Mouse (Mus musculus) embryonic facial prominence, embryonic 12.5 days (tissue): ENCODE measurements at regions not wholly inside any gene's neighbourhood (a gene's known extent, or its start where the extent isn't known, plus 50 kb on each side); places are given as distances from the start of the nearest gene placed in this dataset.

ENCODE experiments used
- ATAC-seq: fragments of 200-750 bp; cut with Nextera tagmentation; 2 replicates; pipeline ENCODE4 v1.8.0; 2017; ENCODE audit not compliant: insufficient number of reproducible peaks, insufficient read depth, low FRiP score, low TSS enrichment
- H3K27ac ChIP-seq: fragments of 300-500 bp; sonication (generic); 2 replicates; pipeline ENCODE4 v1.5.1; 2016; ENCODE audit warnings: mild to moderate bottlenecking
- H3K27me3 ChIP-seq: fragments of 300-500 bp; sonication (generic); 2 replicates; pipeline ENCODE4 v1.6.1; 2016; ENCODE audit warnings: mild to moderate bottlenecking, moderate library complexity
- H3K36me3 ChIP-seq: fragments of 300-500 bp; sonication (generic); 2 replicates; pipeline ENCODE4 v1.6.1; 2016; ENCODE audit warnings: mild to moderate bottlenecking
- H3K4me1 ChIP-seq: fragments of 300-500 bp; sonication (generic); 2 replicates; pipeline ENCODE4 v1.6.1; 2016
- H3K4me2 ChIP-seq: fragments of 300-500 bp; sonication (generic); replicated peaks from 2 replicates; pipeline ENCODE4 v1.6.1; 2016; ENCODE audit warnings: mild to moderate bottlenecking, moderate library complexity
- H3K4me3 ChIP-seq: fragments of 300-500 bp; sonication (generic); 2 replicates; pipeline ENCODE4 v1.5.1; 2016; ENCODE audit warnings: mild to moderate bottlenecking
- H3K9ac ChIP-seq: fragments of 300-500 bp; sonication (generic); 2 replicates; pipeline ENCODE4 v1.6.1; 2016; ENCODE audit warnings: mild to moderate bottlenecking, moderate library complexity
- H3K9me3 ChIP-seq: fragments of 300-500 bp; sonication (generic); 2 replicates; pipeline ENCODE4 v1.6.1; 2016; ENCODE audit warnings: mild to moderate bottlenecking, moderate library complexity
- WGBS: fragments of 180-500 bp; shearing (Covaris S2); methylation state at CpG from one replicate; pipeline ENCODE4 v1.1.7; 2016; 5-methylcytosine and 5-hydroxymethylcytosine counted together

- Histone ChIP-seq H3K9ac (no peak overlapping the region), H3K4me2 (no peak overlapping the region)
- no peak for ATAC-seq
These were observed 248.8 kb downstream of the Fam49a start for GRCm38 (mm10) chr12:12510764-12511163.

DNA sequence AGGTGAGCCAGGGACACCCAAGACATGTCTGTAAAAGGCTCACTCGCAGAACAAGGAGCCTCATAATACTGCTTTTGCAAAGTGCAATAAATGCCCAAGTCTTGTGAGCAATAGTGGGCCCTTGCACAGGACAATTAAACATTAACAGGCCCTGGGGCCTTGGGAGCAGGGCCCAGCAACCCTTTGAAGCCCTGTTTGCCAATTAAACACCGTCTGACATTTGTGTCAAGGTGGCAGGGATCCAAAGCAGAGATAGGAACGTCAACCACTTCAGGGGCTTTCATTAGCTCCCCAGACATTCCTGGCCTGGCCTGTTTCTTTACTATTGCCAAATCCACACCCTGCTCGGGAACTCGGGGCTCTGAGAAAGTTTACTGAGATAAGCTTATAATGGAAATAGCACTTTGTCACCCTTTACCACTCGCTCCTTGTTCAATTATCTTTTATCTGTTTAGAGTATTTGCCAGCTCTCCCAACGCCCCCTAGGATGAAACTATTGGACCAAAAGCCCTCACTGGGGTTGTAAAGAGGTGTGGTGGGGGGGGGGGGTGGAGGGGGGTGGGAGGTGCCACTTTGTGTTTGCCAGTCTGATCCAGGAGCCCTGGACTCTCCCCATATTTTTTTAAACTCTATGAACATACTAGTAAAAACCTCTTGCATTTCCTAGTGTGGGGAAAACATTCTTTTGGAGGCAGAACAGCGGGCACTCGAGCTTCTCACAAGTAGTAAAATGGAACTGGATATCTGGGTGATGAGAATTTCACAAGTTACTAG, 247.4 kb downstream of the Fam49a start:
- Histone ChIP-seq H3K9me3 (no peaks in the 10 kb centered on the region), H3K9ac (no peak overlapping the region), H3K27me3 (no peaks in the 10 kb centered on the region), H3K27ac (no peak overlapping the region), H3K4me3 (no peak overlapping the region), H3K4me1 (no peaks in the 10 kb centered on the region), H3K4me2 (no peak overlapping the region), H3K36me3 (no peaks in the 10 kb centered on the region)
- ATAC-seq, result no peak
- 53% methylated on average over 9 of the region's 9 CpGs for WGBS

More at GRCm38 (mm10) chr12:12510764-12511163, 248.8 kb downstream of the Fam49a start:
- Histone ChIP-seq H3K27me3 (no peaks in the 10 kb centered on the region), H3K27ac (no peak overlapping the region), H3K4me1 (no peaks in the 10 kb centered on the region), H3K36me3 (no peaks in the 10 kb centered on the region), H3K4me3 (no peak overlapping the region), H3K9me3 (no peaks in the 10 kb centered on the region)

- Histone ChIP-seq H3K36me3 (no peaks in the 10 kb centered on the region), H3K27ac (no peak overlapping the region), H3K27me3 (no peaks in the 10 kb centered on the region), H3K4me3 (no peak overlapping the region), H3K9ac (no peak overlapping the region), H3K4me2 (no peak overlapping the region), H3K9me3 (no peaks in the 10 kb centered on the region), H3K4me1 (no peaks in the 10 kb centered on the region)
- ATAC-seq, result no peak
- WGBS, result 70% methylated on average over 9 of the region's 9 CpGs
These were observed 246.7 kb downstream of the Fam49a start for GRCm38 (mm10) chr12:12508487-12509125.

GRCm38 (mm10) chr12:12506671-12507070, 244.7 kb downstream of the Fam49a start:
- no peaks in the 10 kb centered on the region for H3K27me3 ChIP-seq
- H3K9ac ChIP-seq, result no peak overlapping the region
- H3K4me2 ChIP-seq, result no peak overlapping the region
- WGBS, result 88% methylated on average over 3 of the region's 3 CpGs
- no peak overlapping the region for H3K4me3 ChIP-seq
- H3K36me3 ChIP-seq, result no peaks in the 10 kb centered on the region
- no peak overlapping the region for H3K27ac ChIP-seq
- H3K9me3 ChIP-seq, result no peaks in the 10 kb centered on the region
- ATAC-seq, result no peak
- H3K4me1 ChIP-seq, result no peaks in the 10 kb centered on the region

DNA sequence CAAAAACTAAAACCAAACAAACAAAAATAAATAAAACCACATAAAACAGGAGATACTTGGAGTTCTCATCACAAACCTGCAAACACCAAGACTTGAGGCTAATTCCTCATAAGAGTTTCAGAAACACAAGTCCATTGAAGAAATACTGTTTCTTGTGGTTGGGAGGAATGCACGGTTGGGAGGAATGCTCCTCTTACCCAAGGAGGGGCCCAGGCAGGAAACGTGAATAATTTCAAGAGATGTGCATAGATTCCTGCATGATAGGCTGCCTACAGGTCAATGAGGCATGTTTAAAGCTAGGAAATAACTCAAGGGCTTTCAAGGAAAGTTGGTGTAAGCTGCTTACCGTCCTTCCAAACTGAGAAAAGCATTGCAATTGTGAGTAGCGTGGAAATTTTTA, 243.7 kb downstream of the Fam49a start:
- 70% methylated on average over 4 of the region's 4 CpGs for WGBS
- Histone ChIP-seq H3K27me3 (no peaks in the 10 kb centered on the region), H3K27ac (no peak overlapping the region), H3K4me1 (no peaks in the 10 kb centered on the region), H3K9me3 (no peaks in the 10 kb centered on the region), H3K4me2 (no peak overlapping the region), H3K9ac (no peak overlapping the region), H3K36me3 (no peaks in the 10 kb centered on the region), H3K4me3 (no peak overlapping the region)
- ATAC-seq, result no peak

DNA sequence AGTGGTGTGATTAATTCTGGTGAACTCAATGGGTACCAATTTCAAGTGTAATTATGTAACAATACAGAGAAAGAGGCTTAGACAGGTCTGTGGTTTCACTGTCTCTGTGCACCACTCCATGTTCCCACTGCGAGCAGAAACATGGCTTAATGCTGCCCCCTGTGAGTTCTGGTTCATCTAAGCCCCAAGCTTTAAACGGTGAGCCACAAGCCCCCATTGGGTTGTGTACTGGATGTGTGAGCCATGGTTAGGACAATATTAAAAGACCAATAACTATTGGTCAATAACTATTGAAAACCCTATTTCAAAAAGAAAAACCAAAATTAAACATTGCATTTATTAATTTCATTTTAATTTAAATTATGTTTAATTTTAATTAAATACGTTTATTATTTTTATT, 238.0 kb downstream of the Fam49a start:
- no peak for ATAC-seq
- H3K9ac ChIP-seq, result no peak overlapping the region
- H3K4me1 ChIP-seq, result peaks cover 7% of the 10 kb centered on the region; the same call in 1 of the 2 replicates
- WGBS, result 66% methylated on average over 3 of the region's 3 CpGs
- H3K27ac ChIP-seq, result no peak overlapping the region
- H3K27me3 ChIP-seq, result no peaks in the 10 kb centered on the region
- H3K4me3 ChIP-seq, result no peak overlapping the region
- no peak overlapping the region for H3K4me2 ChIP-seq
- H3K9me3 ChIP-seq, result no peaks in the 10 kb centered on the region
- no peaks in the 10 kb centered on the region for H3K36me3 ChIP-seq

- Histone ChIP-seq H3K9ac (no peak overlapping the region), H3K9me3 (no peaks in the 10 kb centered on the region), H3K4me3 (no peak overlapping the region), H3K27ac (no peak overlapping the region), H3K36me3 (no peaks in the 10 kb centered on the region), H3K4me2 (no peak overlapping the region), H3K27me3 (no peaks in the 10 kb centered on the region), H3K4me1 (peaks cover 7% of the 10 kb centered on the region; the same call in 1 of the 2 replicates)
- ATAC-seq, result no peak
These were observed 236.7 kb downstream of the Fam49a start for GRCm38 (mm10) chr12:12498621-12499020.

GRCm38 (mm10) chr12:12497277-12497841, 235.4 kb downstream of the Fam49a start:
- Histone ChIP-seq H3K27me3 (no peaks in the 10 kb centered on the region), H3K27ac (no peak overlapping the region), H3K36me3 (no peaks in the 10 kb centered on the region), H3K4me3 (no peak overlapping the region), H3K4me1 (peaks cover 7% of the 10 kb centered on the region; the same call in 1 of the 2 replicates), H3K4me2 (no peak overlapping the region), H3K9ac (no peak overlapping the region), H3K9me3 (no peaks in the 10 kb centered on the region)
- 81% methylated on average over 6 of the region's 6 CpGs for WGBS
- ATAC-seq, result no peak

DNA sequence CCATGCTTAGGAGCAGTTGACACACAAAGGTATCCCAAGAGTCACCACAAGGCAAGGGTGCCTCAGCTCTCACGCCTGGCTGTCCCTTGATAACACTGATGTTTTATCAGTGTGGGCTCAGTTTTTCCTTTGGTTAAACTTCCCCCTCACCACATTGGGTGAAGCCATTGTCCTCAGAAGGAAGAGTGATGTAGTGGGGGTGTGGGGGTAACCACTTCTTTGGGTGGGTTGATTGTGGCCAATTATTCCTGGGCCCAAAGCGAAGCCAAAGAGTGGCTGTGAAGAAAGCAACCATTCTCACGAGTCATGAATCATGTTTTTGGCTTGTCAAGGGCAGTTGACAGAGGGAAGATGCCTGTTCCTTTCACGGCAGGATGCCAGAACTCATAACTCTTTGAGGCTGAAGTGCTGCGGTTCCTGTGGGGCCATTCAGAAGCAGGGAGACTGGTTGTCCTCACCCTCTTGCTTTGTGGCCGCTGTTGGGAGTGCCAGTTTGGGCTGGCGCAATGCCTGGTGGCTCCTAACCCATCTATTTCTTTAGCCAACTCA, 234.7 kb downstream of the Fam49a start:
- no peak for ATAC-seq
- H3K27ac ChIP-seq, result no peak overlapping the region
- H3K9me3 ChIP-seq, result no peaks in the 10 kb centered on the region
- H3K4me2 ChIP-seq, result no peak overlapping the region
- no peak overlapping the region for H3K9ac ChIP-seq
- no peak overlapping the region for H3K4me3 ChIP-seq
- no peaks in the 10 kb centered on the region for H3K27me3 ChIP-seq
- peaks cover 7% of the 10 kb centered on the region; the same call in 1 of the 2 replicates for H3K4me1 ChIP-seq
- 85% methylated on average over 7 of the region's 7 CpGs for WGBS
- H3K36me3 ChIP-seq, result no peaks in the 10 kb centered on the region

DNA sequence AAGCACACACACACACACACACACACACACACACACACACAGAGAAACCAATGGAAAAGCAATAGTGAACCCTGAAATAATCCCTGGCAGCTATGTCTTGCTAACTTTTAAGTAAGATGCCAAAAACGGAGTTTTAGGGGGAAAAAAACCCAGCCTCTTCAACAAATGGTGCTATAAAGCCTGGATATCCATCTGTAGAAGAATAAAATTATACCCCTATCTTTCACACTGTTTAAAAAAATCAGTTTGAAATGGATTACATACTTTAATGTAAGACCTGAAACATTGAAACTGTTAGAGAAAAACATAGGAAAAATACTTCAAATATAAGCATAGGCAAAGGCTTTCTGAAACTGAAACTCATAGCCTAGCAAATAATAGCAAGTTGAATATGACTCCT, 228.2 kb downstream of the Fam49a start:
- no peak overlapping the region for H3K27ac ChIP-seq
- no peaks in the 10 kb centered on the region for H3K27me3 ChIP-seq
- H3K36me3 ChIP-seq, result no peaks in the 10 kb centered on the region
- no peak for ATAC-seq
- no peak overlapping the region for H3K4me2 ChIP-seq
- no peak overlapping the region for H3K9ac ChIP-seq
- WGBS, result 76% methylated on average over 1 of the region's 1 CpGs
- no peak overlapping the region for H3K4me3 ChIP-seq
- H3K9me3 ChIP-seq, result no peaks in the 10 kb centered on the region
- H3K4me1 ChIP-seq, result peaks cover 7% of the 10 kb centered on the region; the same call in 1 of the 2 replicates

- 91% methylated on average over 1 of the region's 1 CpGs for WGBS
- H3K27ac ChIP-seq, result no peak overlapping the region
- no peaks in the 10 kb centered on the region for H3K9me3 ChIP-seq
- no peaks in the 10 kb centered on the region for H3K36me3 ChIP-seq
- peaks cover 7% of the 10 kb centered on the region; the same call in 1 of the 2 replicates for H3K4me1 ChIP-seq
- H3K4me2 ChIP-seq, result no peak overlapping the region
- no peak overlapping the region for H3K4me3 ChIP-seq
- H3K9ac ChIP-seq, result no peak overlapping the region
- ATAC-seq, result no peak
- H3K27me3 ChIP-seq, result no peaks in the 10 kb centered on the region
These were observed 226.2 kb downstream of the Fam49a start for GRCm38 (mm10) chr12:12488090-12488489.
